Comparison of ENCODE assay signal across 17 mouse cellular contexts in the genomic region with DNA sequence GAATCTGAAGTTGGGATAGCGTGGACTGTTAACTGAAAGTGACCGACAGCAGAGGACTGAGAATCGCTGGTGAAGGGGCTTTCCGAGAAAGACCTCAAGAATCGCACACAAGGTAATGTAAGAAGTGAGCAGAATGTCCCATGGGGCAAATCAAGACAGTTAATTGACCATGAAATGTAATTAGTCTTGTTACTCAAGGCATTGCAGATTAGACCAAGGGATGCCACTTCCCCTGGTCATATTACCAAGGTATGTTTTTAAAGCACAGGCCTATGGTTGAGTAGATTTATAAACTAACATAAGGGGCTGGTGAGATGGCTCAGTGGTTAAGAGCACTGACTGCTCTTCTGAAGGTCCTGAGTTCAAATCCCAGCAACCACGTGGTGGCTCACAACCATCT.
"Had no signal": no experiment of that assay in that cellular context is flagged by ENCODE, and none has a peak within 500 bp of the region (broad histone marks: within the 10 kb centered on the region; RNA-seq: fewer than 3 reads in every experiment).

No protein-coding gene starts in this region.

- H3K27ac ChIP-seq: lung, embryonic 15.5 days; macrophage; midbrain, embryonic 13.5 days; midbrain, embryonic 15.5 days; neural tube, embryonic 12.5 days had no signal

- H3K9me3 ChIP-seq: lung, embryonic 15.5 days; midbrain, embryonic 13.5 days; midbrain, embryonic 15.5 days; neural tube, embryonic 12.5 days had no signal

- ATAC-seq: lung, postnatal 0 days; midbrain, embryonic 13.5 days; midbrain, embryonic 15.5 days had no signal

- H3K36me3 ChIP-seq: lung, embryonic 15.5 days; midbrain, embryonic 13.5 days; midbrain, embryonic 15.5 days; neural tube, embryonic 12.5 days had no signal

- H3K4me3 ChIP-seq: lung, embryonic 15.5 days; megakaryocyte, embryonic 14.5 days; midbrain, embryonic 13.5 days; midbrain, embryonic 15.5 days; neural tube, embryonic 12.5 days had no signal

- DNase-seq: lung, adult 2 months; lung, postnatal 14 days; lung, postnatal 36 days; right cerebral cortex, postnatal 25 days; right cerebral cortex, postnatal 4 days; spleen, adult 18-20 months; thymus, adult 18-20 months; thymus, postnatal 14 days; thymus, postnatal 36 days had no signal

- H3K9ac ChIP-seq: lung, embryonic 15.5 days; midbrain, embryonic 13.5 days; midbrain, embryonic 15.5 days; neural tube, embryonic 12.5 days had no signal

- H3K4me2 ChIP-seq: lung, embryonic 15.5 days; midbrain, embryonic 11.5 days; midbrain, embryonic 13.5 days; midbrain, embryonic 15.5 days; neural tube, embryonic 12.5 days had no signal

- H3K27me3 ChIP-seq: lung, embryonic 15.5 days; megakaryocyte, embryonic 14.5 days; midbrain, embryonic 13.5 days; midbrain, embryonic 15.5 days; neural tube, embryonic 12.5 days had no signal
